Mouse (Mus musculus) embryonic facial prominence, embryonic 12.5 days (tissue): ENCODE measurements around the gene Eif2a. TPM values are rescaled to one million over a fixed set of nuclear protein-coding genes. Genes with fewer than 3 reads are reported as not detected.
"Not testable (repeated sequence)": the region's sequence is repeated elsewhere in the genome, so short reads cannot be mapped to it uniquely, and the experiment has no call there.

Source experiments
- ATAC-seq: fragments of 200-750 bp; cut with Nextera tagmentation; 2 replicates; pipeline ENCODE4 v1.8.0; 2017; ENCODE audit not compliant: insufficient number of reproducible peaks, insufficient read depth, low FRiP score, low TSS enrichment
- H3K27ac ChIP-seq: fragments of 300-500 bp; sonication (generic); 2 replicates; pipeline ENCODE4 v1.5.1; 2016; ENCODE audit warnings: mild to moderate bottlenecking
- H3K27me3 ChIP-seq: fragments of 300-500 bp; sonication (generic); 2 replicates; pipeline ENCODE4 v1.6.1; 2016; ENCODE audit warnings: mild to moderate bottlenecking, moderate library complexity
- H3K36me3 ChIP-seq: fragments of 300-500 bp; sonication (generic); 2 replicates; pipeline ENCODE4 v1.6.1; 2016; ENCODE audit warnings: mild to moderate bottlenecking
- H3K4me1 ChIP-seq: fragments of 300-500 bp; sonication (generic); 2 replicates; pipeline ENCODE4 v1.6.1; 2016
- H3K4me2 ChIP-seq: fragments of 300-500 bp; sonication (generic); replicated peaks from 2 replicates; pipeline ENCODE4 v1.6.1; 2016; ENCODE audit warnings: mild to moderate bottlenecking, moderate library complexity
- H3K4me3 ChIP-seq: fragments of 300-500 bp; sonication (generic); 2 replicates; pipeline ENCODE4 v1.5.1; 2016; ENCODE audit warnings: mild to moderate bottlenecking
- H3K9ac ChIP-seq: fragments of 300-500 bp; sonication (generic); 2 replicates; pipeline ENCODE4 v1.6.1; 2016; ENCODE audit warnings: mild to moderate bottlenecking, moderate library complexity
- H3K9me3 ChIP-seq: fragments of 300-500 bp; sonication (generic); 2 replicates; pipeline ENCODE4 v1.6.1; 2016; ENCODE audit warnings: mild to moderate bottlenecking, moderate library complexity
- WGBS: fragments of 180-500 bp; shearing (Covaris S2); methylation state at CpG from one replicate; pipeline ENCODE4 v1.1.7; 2016; 5-methylcytosine and 5-hydroxymethylcytosine counted together
- polyA plus RNA-seq: library from polyadenylated mRNA; unstranded; fragments of >200 nt; fragmentation: Nextera tagmentation; extraction: Ambion mirVana; gene quantifications from 2 replicates; pipeline ENCODE4 v1.2.1, GENCODE M21; 2016

Gene Eif2a
- polyA plus RNA-seq, 1 experiment from 2014 or later: 56.4 TPM

- WGBS: 92% methylated on average over 4 of the region's 4 CpGs
- Histone ChIP-seq H3K4me2 (no peak overlapping the region), H3K27me3 (no peaks in the 10 kb centered on the region), H3K9me3 (no peaks in the 10 kb centered on the region), H3K27ac (no peak overlapping the region), H3K36me3 (peaks cover 16% of the 10 kb centered on the region), H3K4me1 (0 out of 2 replicates have a peak, but pooled peaks cover 6% of the 10 kb centered on the region), H3K9ac (no peak overlapping the region), H3K4me3 (no peak overlapping the region)
- ATAC-seq: no peak
These were observed 55.9 kb downstream of the Eif2a start for GRCm38 (mm10) chr3:58581530-58581929.

GRCm38 (mm10) chr3:58582297-58582696 lies 56.7 kb downstream of the Eif2a start:
- peaks cover 22% of the 10 kb centered on the region for H3K36me3 ChIP-seq
- no peak overlapping the region for H3K27ac ChIP-seq
- no peak overlapping the region for H3K9ac ChIP-seq
- no peak overlapping the region for H3K4me3 ChIP-seq
- ATAC-seq: no peak
- H3K9me3 ChIP-seq: no peaks in the 10 kb centered on the region
- no peak overlapping the region for H3K4me2 ChIP-seq
- WGBS: 87% methylated on average over 5 of the region's 5 CpGs
- 0 out of 2 replicates have a peak, but pooled peaks cover 6% of the 10 kb centered on the region for H3K4me1 ChIP-seq
- no peaks in the 10 kb centered on the region for H3K27me3 ChIP-seq

DNA sequence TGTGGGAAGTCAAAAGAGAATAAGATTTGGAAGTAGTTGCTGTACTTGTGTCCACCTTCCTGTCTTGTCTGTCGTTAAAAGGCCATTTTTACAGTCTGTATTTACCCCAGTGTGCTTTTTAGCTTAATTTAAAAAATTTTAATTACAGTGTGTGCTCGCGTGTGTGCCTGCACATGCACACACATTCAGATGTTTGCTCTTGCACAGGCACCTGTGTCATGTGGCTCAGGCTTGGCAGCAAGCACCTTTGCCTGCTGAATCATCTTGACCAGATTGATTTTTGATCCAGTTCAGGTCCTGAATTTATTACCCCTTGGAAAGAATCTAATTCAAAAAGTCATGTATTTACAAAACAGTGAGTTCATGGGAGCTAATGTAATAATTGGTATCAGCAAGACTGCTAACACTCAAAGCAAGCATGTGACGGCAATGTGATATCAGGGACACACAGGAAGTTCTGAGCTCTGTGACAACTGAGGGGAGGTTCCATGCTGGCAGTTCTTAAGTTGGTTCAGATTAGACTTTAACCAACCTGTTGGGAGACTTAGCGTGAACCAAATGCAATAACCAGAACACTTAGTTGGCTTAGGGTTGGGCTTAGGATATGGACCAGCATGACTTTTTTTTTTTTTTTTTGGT lies 57.3 kb downstream of the Eif2a start:
- no peak overlapping the region for H3K27ac ChIP-seq
- no peak overlapping the region for H3K4me2 ChIP-seq
- H3K36me3 ChIP-seq: peaks cover 28% of the 10 kb centered on the region
- H3K4me3 ChIP-seq: no peak overlapping the region
- no peaks in the 10 kb centered on the region for H3K9me3 ChIP-seq
- H3K27me3 ChIP-seq: no peaks in the 10 kb centered on the region
- ATAC-seq: no peak
- H3K4me1 ChIP-seq: 0 out of 2 replicates have a peak, but pooled peaks cover 4% of the 10 kb centered on the region
- H3K9ac ChIP-seq: no peak overlapping the region
- 91% methylated on average over 5 of the region's 5 CpGs for WGBS

GRCm38 (mm10) chr3:58590544-58590943 lies 64.9 kb downstream of the Eif2a start:
- peaks cover 35% of the 10 kb centered on the region for H3K36me3 ChIP-seq
- H3K27me3 ChIP-seq, H3K4me3 ChIP-seq, H3K4me1 ChIP-seq, H3K9ac ChIP-seq, H3K27ac ChIP-seq, H3K9me3 ChIP-seq, H3K4me2 ChIP-seq, ATAC-seq: not testable (repeated sequence)
- 94% methylated on average over 4 of the region's 4 CpGs for WGBS

DNA sequence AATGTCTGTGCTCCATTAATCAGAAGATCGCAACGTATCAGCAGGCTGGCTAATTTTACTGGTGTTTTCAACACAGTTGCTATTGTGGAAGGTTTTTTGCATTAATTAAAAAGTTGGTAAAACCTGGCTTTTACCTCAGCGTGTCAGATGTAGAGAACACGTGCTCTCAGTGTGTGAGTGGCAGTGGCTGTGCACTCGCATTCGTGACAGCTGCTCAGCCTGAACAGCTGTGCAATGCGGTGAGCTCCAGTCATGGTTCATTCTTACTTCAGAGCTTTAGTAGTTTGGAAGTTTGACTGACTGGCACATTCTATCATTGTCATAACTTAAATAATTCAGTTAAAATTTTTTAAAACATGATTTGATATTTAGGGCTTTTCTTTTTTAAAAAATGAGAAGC lies 67.0 kb downstream of the Eif2a start:
- not testable (repeated sequence) for H3K9me3 ChIP-seq, ATAC-seq, H3K4me1 ChIP-seq, H3K4me2 ChIP-seq, H3K9ac ChIP-seq, H3K27ac ChIP-seq, H3K27me3 ChIP-seq, H3K4me3 ChIP-seq
- 91% methylated on average over 7 of the region's 7 CpGs for WGBS
- H3K36me3 ChIP-seq: peaks cover 18% of the 10 kb centered on the region

GRCm38 (mm10) chr3:58593623-58594022 lies 68.0 kb downstream of the Eif2a start:
- Histone ChIP-seq H3K36me3 (peaks cover 15% of the 10 kb centered on the region), H3K9me3 (no peaks in the 10 kb centered on the region), H3K4me1 (no peaks in the 10 kb centered on the region), H3K4me3 (no peak overlapping the region), H3K4me2 (no peak overlapping the region), H3K27ac (no peak overlapping the region), H3K27me3 (no peaks in the 10 kb centered on the region), H3K9ac (no peak overlapping the region)
- WGBS: 68% methylated on average over 5 of the region's 5 CpGs
- ATAC-seq: no peak

Other genes starting within 250 kb of the Eif2a start
- 17.5 and 19.3 TPM in 2 replicates for gene Tsc22d2, start 111.1 kb upstream of the Eif2a start, polyA plus RNA-seq
- gene Serp1, start 71 bp downstream of the Eif2a start, polyA plus RNA-seq: 147 and 157 TPM in 2 replicates
- 15.4 and 18.1 TPM in 2 replicates for gene Selenot, start 50.8 kb downstream of the Eif2a start, polyA plus RNA-seq
- not detected in 2 replicates for gene Erich6, start 111.4 kb downstream of the Eif2a start, polyA plus RNA-seq
- gene Siah2, start 166.6 kb downstream of the Eif2a start, polyA plus RNA-seq: 7.4 and 8.0 TPM in 2 replicates